Mouse (Mus musculus) erythroblast, adult 5-6 weeks (primary cell): ENCODE data around the gene Defb21. TPM values are rescaled to one million over a fixed set of nuclear protein-coding genes. Genes with fewer than 3 reads are reported as not detected.

Experiments
- ATAC-seq: replicated peaks from 2 replicates; pipeline ENCODE4 v1.8.0; 2016; ENCODE audit warnings: moderate number of reproducible peaks, mild to moderate bottlenecking, moderate TSS enrichment, inconsistent platforms; ENCODE audit not compliant: poor library complexity, low FRiP score, severe bottlenecking
- total RNA-seq, 2 experiments: library from RNA; stranded (forward) in 1 of 2; stranded (reverse) in 1 of 2; fragments of 150-400 nt in 1 of 2; fragments of 200-764, 138-1000 nt in 1 of 2; gene quantifications; 2 replicates each; pipeline versions ENCODE4 v1.2.3 to v1.2.4; 2015 to 2017; ENCODE audit warnings: low replicate concordance in 2 of 2

The Defb21 gene
- not detected in 2 replicates for total RNA-seq (2015; ENCODE audit: low replicate concordance)
- not detected in 2 replicates for total RNA-seq (2017; ENCODE audit: low replicate concordance)

DNA sequence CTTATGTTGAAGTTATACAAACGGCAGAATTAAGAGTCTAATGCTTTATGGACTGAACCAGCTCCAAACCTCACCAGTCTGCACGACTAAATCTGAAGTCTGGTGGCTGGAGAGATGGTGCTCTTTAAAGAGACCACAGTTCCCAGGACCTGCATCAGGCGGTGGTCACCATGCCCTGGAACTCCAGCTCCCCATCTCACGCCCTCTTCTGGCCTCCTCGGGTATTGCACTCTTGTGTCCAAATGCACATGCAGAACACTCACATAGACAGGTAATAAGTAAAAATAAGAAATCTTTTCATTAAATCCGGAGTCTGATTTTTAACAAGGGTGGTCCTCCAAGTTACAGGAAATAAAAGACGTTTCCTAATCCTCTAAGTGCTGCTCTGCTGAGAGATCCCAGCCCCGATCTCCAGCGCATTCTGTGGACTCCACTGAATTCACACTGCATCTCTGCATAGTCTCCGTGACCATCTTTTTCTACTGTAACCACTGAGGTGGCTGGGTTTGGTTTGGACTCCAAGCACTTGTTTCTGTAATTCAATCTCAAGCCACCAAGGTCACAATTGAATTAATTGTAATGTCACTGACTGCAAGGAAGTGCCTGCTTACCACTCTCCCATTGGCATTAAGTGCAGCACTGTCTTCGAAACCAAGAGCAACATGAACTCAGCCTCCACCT, at the start of gene Defb21:
TSS of gene Defb21 (plus strand) at position 631 of the 681 bp plus-strand sequence.
- no peak for ATAC-seq

DNA sequence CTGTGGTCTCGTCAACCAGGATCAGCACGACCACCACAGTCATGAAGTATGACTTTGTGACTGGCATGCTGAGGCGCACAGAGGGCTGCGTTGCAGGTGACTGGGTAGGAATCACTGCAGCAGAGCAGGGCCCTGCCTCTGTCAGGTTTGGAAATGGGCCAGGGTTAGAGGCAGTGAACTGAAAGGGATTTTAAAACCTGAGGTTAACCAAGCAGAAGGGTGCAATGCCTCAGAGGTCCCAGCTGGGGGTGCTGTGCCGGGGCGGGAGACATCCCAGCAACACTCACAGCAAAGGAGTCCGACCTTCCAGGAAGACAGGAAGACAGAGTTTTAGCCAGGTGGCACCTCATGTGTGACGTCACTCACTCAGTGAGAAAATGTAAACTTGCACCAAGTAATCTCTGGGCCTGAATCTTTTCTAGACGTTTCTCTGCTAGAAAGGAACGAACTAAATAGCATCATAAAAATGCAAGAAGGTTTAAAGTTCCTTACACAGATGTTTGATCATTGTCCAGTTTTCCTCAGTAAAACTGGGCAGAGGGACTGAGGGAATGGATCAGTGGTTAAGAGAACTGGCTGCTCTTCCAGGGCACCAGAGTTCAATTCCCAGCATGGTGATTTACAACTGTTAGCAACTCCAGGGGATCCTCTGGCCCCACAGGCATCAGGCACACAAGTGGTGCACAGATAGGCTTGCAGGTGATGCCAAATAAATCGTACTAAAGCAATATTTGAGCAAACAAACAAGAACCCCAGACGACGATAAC, 32.4 kb upstream of the Defb21 start, which contains the start of gene Defb29:
TSS of gene Defb29 (minus strand) at position 155 of the 767 bp plus-strand sequence.
- ATAC-seq = no peak

DNA sequence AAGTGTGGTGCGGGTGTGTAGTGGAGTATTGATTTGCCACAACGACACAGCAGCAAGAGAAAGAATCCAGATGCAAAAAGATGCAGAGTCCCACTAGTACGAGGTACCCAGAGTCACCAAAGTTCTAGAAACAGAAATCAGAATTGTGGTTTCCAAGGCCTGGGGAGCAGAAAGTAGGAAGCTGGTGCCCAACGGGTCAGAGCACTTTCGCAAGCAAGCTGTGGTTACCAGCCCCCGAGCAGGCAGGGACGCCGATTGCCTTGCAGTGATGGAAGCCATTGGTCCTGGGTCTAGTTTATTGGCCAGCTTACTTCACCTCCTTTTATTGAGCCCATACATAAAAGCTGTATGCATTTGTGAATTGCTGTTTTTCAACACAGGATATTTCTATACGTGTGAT, 30.6 kb upstream of the Defb21 start:
- ATAC-seq = no peak

DNA sequence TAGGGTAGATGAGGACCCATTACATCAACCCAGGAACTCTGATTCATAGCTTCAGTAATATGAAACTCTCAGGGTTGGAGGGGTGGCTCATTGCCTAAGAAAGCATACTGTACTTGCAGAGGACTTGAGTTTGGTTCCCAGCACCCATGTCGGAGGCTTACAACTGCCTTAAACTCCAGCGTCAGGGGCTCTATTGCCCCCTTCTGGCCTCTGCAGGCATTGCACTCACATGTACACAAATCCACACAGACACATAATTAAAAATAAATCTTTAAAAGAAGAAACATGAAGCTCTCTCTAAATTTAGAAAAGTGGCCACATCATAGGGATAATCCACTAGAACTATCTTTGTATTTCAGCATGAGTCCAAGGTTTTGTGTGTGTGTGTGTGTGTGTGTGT, 29.6 kb upstream of the Defb21 start:
- ATAC-seq = no peak

DNA sequence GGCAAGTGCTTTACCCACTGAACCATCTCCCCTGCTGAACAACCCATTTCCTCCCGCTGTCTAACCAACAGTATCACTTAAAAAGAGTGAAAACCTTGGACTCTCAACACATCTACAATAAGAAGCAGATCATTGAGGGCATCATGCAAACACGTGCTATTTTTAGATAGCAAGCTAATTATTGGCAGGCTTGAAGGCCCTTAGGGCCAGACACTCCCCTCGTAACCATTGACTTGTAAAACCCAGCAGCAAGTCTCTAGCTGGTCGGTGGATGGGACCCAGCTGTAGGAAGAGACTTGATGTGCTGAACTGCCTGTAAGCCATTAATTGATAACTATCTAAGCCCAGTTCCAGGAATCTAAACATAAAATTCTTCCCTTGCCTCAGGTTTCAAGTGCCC, 29.1 kb upstream of the Defb21 start:
- ATAC-seq = no peak

DNA sequence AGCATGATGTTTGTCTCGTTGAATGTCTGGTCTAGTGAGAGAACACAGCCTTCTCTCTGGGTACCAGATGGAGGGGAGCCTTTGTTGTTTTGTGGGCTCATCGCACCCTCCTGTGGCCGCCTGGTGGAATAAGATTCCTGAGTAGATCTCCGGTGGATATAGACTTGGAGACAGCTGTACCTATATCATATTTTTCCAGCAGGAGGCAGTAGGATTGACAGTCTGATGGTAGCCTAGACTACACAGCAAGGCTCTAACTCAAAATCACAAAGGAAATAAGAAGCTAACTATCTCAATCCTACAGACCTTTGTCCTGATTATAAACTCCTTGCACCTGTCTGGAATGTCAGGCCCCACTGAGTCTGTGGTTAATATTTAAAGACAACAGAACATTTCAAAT, 27.9 kb upstream of the Defb21 start:
- ATAC-seq = no peak

DNA sequence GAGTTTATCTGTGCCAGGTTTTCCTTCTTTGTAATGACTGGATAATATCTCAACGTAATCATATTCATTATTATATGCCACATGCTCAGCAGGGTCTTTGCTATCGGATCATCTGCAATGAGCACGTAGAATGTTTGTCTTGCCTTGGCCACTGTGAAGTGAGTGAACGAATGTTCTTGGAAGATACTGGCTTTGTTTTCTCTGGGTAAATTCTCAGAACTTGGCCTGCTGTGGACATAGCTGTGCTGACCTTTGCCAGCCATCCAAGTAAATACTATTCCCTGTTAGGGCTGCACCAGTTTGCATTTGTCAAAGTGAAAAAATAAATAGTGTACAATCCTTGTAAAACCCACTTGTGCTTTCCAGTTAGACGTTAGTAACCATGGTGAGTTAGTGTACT, 24.4 kb upstream of the Defb21 start:
- no peak for ATAC-seq

DNA sequence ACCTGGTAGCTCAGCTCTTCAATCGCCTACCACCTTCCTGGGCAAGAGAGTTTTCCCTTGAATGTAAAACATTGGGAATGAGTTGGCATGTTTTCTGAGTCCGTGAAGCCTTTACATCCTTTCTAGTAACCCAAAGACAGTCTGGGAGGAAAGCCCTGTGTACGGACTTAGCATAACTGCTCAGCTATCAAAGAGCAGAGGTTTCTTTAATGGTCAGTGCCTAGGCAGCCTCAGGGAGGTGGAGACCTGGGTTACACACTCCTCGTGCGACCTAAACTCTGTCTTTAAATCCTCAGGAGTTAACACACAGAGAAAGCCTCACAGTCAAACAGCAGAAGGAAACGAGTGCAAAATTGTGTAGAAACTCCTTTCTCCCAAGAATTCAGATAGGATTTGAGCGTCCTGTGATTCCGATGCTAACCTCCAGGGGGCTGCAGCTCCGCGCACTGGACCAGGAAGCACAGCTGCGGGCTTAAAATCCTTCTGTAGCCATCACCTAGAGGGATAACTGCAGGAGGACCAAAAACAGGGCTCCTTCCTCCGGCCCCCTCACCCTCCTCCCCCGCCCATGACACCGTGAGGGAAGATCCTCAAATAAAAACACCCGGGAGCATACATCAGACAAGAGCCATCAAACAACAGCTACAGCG, 18.6 kb upstream of the Defb21 start:
- ATAC-seq = no peak

DNA sequence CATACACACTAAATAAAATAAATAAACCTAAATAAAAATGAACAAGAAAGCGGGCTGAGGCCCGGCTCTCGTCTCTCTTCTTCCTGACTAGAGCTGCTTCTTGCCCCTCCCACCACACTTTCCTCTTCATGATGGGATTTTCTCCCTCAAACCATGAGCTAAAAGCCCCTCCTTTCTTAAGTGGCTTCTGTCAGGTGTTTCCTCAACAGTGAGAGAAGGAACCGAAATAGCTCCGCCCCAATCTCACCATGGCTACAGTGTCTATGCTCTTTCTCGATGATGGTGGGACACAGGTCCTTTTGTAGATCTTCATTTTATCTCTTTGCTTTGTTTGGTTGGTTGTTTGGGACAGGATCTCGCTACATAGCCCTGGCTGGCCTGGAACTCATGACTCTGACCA, 15.9 kb upstream of the Defb21 start:
- no peak for ATAC-seq

DNA sequence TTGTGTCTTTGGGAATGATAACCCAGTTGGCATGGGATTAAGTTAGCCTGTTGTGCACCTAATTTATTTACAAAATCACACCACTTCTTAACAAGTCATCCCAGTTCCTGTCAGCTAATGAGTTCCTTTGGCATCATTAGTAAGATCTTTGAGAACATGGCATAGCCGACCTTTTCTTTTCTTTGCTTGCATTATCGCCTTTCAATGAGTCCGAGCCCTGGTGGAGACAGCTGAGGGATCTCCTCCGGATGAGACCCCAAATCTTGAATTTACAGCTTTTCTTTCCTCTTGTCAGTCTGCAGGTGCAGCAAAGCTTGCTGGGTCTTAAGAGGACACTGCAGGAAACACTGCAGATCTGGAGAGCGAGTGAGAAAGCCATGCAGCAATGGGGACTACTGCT, 3.5 kb upstream of the Defb21 start, which contains the start of gene Gm17416:
TSS of gene Gm17416 (plus strand) at position 301 of the 400 bp plus-strand sequence.
- no peak for ATAC-seq

DNA sequence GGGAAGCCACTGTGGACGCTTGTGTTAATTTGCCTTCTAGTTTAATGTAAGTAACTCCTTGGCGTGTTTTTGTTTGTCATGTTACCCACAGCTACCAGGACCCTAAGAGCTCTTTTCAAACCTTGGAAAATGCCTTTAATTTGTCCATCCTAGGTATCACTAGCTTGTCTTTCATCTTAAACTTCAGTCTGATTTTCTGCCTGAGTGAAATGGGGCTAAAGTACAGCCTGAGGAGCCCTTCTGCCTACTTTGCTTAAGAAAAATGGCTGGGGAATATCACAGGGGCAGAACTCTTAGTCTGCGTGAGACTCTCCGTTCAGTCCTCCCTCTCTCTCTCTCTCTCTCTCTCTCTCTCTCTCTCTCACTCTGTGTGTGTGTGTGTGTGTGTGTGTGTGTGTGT, 2.7 kb upstream of the Defb21 start:
- ATAC-seq = no peak

DNA sequence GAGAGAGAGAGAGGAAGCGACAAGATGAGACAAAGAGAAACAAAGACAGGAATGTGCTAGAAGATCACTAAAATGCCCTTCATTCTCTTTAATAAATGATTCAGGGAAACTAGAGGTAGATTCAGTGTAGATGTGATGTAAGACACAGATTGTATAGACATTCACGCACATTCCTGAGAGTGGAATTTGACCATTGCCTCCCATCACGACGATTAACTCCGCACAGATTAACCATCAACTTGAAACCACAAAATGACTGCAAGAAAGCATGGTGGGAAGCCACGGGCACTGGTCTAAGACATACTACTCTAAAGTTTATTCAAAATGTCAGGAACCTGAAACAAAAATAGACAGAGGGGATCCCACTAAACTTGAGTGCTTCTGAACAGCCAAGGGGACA, 2.2 kb upstream of the Defb21 start:
- ATAC-seq = no peak

DNA sequence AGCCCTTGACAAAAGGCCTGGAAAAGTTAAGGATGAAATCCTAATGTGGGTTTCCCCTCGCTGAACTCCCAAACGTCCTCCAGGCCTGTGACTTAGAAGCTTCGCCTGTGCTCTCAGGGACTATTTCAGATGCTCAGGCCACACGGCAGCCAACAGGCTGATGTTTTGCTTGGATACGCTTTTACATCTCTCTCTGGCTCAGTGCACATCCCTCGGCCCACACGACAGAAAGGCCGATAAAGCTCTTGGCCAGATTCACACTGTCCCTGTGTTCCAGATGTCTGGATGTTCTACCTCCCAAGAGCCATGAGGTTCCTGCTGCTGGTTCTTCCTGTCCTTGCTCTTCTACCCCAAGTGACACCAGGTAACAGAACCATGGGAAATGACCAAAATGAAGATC, 940 bp downstream of the Defb21 start:
- no peak for ATAC-seq

DNA sequence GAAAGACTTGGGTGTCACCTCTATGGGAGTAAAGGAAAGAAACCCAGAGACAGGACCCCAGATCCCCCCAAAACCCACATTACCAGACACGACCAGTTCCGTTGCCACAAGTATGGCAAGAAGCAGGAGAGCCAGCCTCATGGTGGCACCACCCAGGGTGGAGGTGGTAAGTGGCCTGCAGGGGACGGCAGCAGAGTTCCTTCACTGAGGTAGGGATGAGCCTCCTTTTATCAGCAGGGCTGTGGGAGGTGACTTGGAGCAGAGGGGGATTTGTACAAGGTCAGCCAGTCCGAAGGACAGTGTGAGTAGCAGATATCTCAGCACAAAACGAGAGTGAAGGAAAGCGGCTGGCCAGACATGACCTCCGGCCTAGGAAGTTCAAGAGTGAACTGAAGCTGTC, 7.6 kb downstream of the Defb21 start, which contains the start of gene Defb19:
TSS of gene Defb19 (minus strand) at position 206 of the 400 bp plus-strand sequence.
- ATAC-seq = no peak

DNA sequence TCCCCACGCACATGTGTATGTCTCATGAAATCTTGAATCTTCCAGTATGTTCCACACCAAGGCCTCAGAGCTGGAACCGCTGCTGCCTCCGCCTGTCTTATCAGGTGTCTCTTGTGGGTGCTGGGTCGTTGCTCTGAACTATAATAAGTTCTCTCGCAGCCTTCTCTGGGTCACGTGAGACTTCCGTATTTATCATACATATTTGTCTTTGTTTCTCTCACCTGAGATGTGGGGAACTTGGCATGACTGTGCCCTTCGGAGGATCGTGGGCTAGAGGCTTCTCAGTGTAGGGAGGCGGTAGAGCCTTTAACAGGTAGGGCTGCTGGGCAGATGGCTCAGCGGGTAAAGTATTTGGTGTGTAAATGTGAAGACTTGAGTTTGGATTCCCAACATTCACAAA, 8.1 kb downstream of the Defb21 start:
- ATAC-seq = no peak

DNA sequence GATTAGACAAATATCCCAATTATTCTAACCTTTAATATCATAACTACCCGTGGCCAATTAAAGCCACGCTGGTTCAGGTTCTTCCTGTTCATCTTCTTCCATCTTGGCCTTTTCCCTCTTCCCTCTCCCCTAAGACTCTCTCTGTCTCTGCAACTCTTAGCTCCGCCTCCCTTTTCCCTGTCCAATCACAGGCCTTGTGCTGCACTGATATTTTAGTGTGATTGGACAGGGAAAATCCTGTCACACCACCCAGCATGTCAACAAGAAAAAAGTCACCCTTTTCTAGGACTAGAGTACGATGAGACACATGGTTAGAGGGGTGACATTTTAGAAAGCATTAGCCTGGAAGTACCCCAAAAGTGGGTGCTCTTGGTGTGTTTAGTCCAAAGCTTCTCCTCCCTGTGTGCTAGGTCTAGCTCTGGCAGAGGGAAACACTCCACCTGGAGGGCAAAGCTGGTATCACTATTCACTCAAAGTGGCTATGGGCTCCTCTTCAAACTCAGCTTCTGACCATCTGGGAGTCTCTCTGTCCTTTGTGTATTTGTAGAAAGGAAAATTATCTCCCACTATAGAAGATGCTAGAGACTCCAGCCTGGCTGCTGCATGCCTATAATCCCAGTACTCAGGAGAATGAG, 14.5 kb downstream of the Defb21 start:
- no peak for ATAC-seq

DNA sequence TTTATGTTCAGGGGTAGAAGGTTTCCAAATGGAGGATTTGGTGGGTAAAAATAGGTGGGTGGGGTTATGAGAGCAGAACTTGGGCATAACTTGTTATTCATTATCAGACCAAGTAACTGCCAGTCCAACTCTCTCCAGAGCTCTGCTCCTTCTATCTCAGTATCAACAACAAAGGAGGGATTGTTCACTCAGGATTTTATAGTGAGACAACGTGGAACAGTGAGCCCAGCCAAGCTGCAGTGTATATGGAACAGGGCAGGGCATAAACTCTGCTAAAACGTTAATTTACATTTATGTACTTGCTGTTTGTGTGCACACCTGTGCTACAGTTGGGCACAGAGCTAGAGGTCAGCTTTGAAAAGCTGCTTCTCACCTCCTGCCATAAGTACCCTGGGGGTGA, 15.9 kb downstream of the Defb21 start:
- no peak for ATAC-seq

DNA sequence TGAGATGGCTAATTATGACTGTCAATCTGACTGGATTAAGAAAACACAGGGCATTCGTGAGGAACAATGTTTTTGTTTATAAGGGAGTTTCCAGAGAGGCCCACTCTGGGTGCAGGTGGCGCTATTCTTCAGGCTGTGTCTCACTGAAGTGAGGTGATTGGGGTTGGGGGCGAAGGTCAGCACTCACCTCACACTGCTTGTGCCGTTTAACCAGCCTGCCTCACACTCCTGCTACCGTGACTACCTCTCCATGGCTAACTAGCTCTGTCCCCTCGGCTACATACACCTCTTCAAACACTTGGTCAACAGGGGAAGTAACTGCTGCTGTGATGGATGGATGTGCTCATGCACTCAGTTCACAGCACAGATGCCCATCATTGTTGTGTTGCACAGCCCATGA, 16.5 kb downstream of the Defb21 start:
- ATAC-seq = no peak

DNA sequence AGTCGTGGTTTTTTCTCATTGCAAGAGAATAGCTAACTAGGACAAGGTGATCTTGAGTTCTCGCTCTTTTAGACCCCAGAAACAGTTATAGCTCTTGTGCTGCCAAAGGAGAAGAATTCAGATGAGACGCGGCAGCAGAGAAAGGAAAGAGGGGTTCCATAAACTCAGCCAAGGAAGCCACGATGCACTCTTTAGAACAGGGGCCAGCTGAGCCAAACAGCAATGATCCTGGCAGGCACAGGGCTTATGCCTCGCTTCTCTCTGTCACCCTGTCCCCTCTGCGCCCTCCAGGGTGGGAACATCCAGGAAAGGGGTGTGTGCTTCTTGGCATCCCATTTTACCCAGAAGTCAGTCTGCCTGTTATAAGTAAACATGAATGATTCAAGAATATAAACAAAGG, 26.8 kb downstream of the Defb21 start, which contains the start of gene Defb45:
TSS of gene Defb45 (minus strand) at position 101 of the 400 bp plus-strand sequence.
- ATAC-seq = no peak

DNA sequence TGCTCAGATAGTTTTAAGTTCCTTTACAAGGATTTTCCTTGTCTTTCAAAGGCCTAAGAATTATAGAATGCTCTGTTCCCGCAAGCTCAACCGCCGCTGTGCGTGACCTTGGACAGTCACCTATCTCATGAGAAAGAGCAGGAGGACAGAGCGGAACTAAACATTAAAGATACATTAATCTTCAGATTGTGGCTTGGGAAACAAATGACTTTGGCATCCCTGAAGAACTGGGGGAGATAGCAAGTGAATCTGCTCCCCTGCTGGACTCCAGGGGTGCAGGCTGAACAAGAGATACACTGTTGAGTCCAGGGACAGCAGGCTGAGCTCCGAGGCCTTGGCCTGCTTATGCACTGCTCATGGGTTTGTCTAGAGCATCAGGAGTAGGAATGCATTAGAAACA, 27.5 kb downstream of the Defb21 start:
- no peak for ATAC-seq
